1 mouse cellular context compared by ENCODE assay signal in genomic region chr9:70650994-70651393, GRCm38 (mm10).
TF ChIP-seq lines count a peak whose summit lies in the region.

No protein-coding gene starts in this region.

TF ChIP-seq in MEL, 35 proteins besides CTCF, POLR2A, EP300 and RAD21:
- TF ChIP-seq POLR2AphosphoS5 (IDR thresholded peaks at IDR 0.05; ENCODE audit: borderline replicate concordance, low read depth, low read length) (no peak), ZMIZ1 (IDR thresholded peaks at IDR 0.05; ENCODE audit: low read depth, low read length) (no peak), RCOR1 (IDR thresholded peaks at IDR 0.05; ENCODE audit: low read depth, low read length) (no peak), SMC3 (IDR thresholded peaks at IDR 0.05; ENCODE audit: low read depth, low read length) (0 out of 2 replicates have a peak, but pooled peaks have one; percentile 2)
